Mouse (Mus musculus) heart, adult 2 months (tissue): Measurements from ENCODE around the gene Dclk2. TPM values are rescaled to one million over a fixed set of nuclear protein-coding genes. Genes with fewer than 3 reads are reported as not detected.

Experiments used
- DNase-seq, 2 experiments: peaks; one replicate each; pipeline ENCODE4 v3.0.0; 2021
- H3K27ac ChIP-seq: fragments of 200-600 bp; 2 replicates; pipeline ENCODE4 v1.8.1; 2022
- H3K27me3 ChIP-seq: fragments of 200-500 bp; 2 replicates; pipeline ENCODE4 v1.6.1; 2012; ENCODE audit warnings: mild to moderate bottlenecking, low read length, inconsistent platforms, mixed read lengths; ENCODE audit not compliant: control insufficient read depth, insufficient read depth
- H3K36me3 ChIP-seq: fragments of 200-500 bp; 2 replicates; pipeline ENCODE4 v1.6.1; 2012; ENCODE audit warnings: low read length, inconsistent platforms; ENCODE audit not compliant: control insufficient read depth, insufficient read depth
- H3K4me1 ChIP-seq: fragments of 200-500 bp; 2 replicates; pipeline ENCODE4 v1.6.1; 2011; ENCODE audit warnings: low read length; ENCODE audit not compliant: control insufficient read depth, insufficient read depth
- H3K4me3 ChIP-seq: fragments of 200-600 bp; 2 replicates; pipeline ENCODE4 v1.8.1; 2022
- H3K79me2 ChIP-seq: fragments of 200-500 bp; replicated peaks from 2 replicates; pipeline ENCODE4 v1.6.1; 2012; ENCODE audit warnings: mild to moderate bottlenecking, inconsistent platforms, low read length, moderate library complexity, mixed read lengths; ENCODE audit not compliant: control insufficient read depth, insufficient read depth
- H3K9ac ChIP-seq: fragments of 200-500 bp; 2 replicates; pipeline ENCODE4 v1.6.1; 2012; ENCODE audit warnings: low read depth, mild to moderate bottlenecking, control low read depth, inconsistent platforms, low read length, mixed read lengths
- CTCF ChIP-seq: fragments of 200-600 bp; IDR thresholded peaks from 2 replicates; pipeline ENCODE4 v1.8.1; 2022; ENCODE audit warnings: antibody characterized with exemption, mild to moderate bottlenecking, moderate library complexity
- EP300 ChIP-seq: fragments of 200-500 bp; IDR thresholded peaks from 2 replicates; pipeline ENCODE4 v1.6.1; 2011; ENCODE audit warnings: low read depth, low read length, control low read depth; ENCODE audit not compliant: insufficient read depth
- POLR2A ChIP-seq: fragments of 200-500 bp; IDR thresholded peaks from 2 replicates; pipeline ENCODE4 v1.6.1; 2011; ENCODE audit warnings: mild to moderate bottlenecking, low read depth, low read length, control low read depth; ENCODE audit not compliant: insufficient read depth
- WGBS: fragments of 180-500 bp; shearing (Covaris S2); methylation state at CpG from one replicate; pipeline ENCODE4 v1.1.7; 2018; 5-methylcytosine and 5-hydroxymethylcytosine counted together
- intact Hi-C: fragments of 180-260 bp; cut with DNase I; formaldehyde crosslinking; loops from one replicate; pipeline ENCODE4 v1.15.1; 2025
- polyA plus RNA-seq: library from polyadenylated mRNA; depleted of rRNA; stranded (reverse); fragments of >200 nt; gene quantifications from 2 replicates; pipeline ENCODE4 v1.2.3, GENCODE M21; 2012
- total RNA-seq, 2 experiments: library from RNA; stranded (reverse); gene quantifications; 2 replicates each; pipeline ENCODE4 v1.2.3; 2021

Dclk2 gene
- total and polyA plus RNA-seq, 3 experiments = 1.1 to 2.6 (median 1.5) TPM

- no peak overlapping the region for H3K4me3 ChIP-seq
- DNase-seq = no peak
- H3K36me3 ChIP-seq = no peaks in the 10 kb centered on the region
- no peak overlapping the region for H3K9ac ChIP-seq
- peaks cover 2% of the 10 kb centered on the region for H3K4me1 ChIP-seq
- TF ChIP-seq EP300 = no peak
- TF ChIP-seq POLR2A = no peak
- TF ChIP-seq CTCF = no peak
- H3K27ac ChIP-seq = peak overlapping the region; percentile 28
- intact Hi-C loops = loop anchor here (5.0 kb wide), 1 partner anchor 76 kb away; the partner anchor contains the start of gene Dclk2
- H3K27me3 ChIP-seq = no peaks in the 10 kb centered on the region
- 61% methylated on average over 4 of the region's 4 CpGs for WGBS
- H3K79me2 ChIP-seq = no peaks in the 10 kb centered on the region
Measured at GRCm38 (mm10) chr3:86846036-86846435, 74.6 kb downstream of the Dclk2 start.

- intact Hi-C loops = loop anchor here (5.0 kb wide), 1 partner anchor 77 kb away; the partner anchor contains the start of gene Dclk2
Measured at GRCm38 (mm10) chr3:86845578-86845977, 75.1 kb downstream of the Dclk2 start.

GRCm38 (mm10) chr3:86844804-86845481 is 75.7 kb downstream of the Dclk2 start:
- TF ChIP-seq EP300 (no peak), CTCF (no peak), POLR2A (no peak)
- Histone ChIP-seq H3K79me2 (no peaks in the 10 kb centered on the region), H3K4me3 (no peak overlapping the region), H3K27me3 (no peaks in the 10 kb centered on the region), H3K36me3 (no peaks in the 10 kb centered on the region), H3K4me1 (peaks cover 2% of the 10 kb centered on the region), H3K27ac (peak overlapping the region; percentile 33; the same call in 1 of the 2 replicates), H3K9ac (no peak overlapping the region)
- DNase-seq = no peak
- 23% methylated on average over 8 of the region's 8 CpGs for WGBS
- intact Hi-C loops = loop anchor here (5.0 kb wide), 1 partner anchor 77 kb away; the partner anchor contains the start of gene Dclk2

More at GRCm38 (mm10) chr3:86845578-86845977, 75.1 kb downstream of the Dclk2 start:
- Histone ChIP-seq H3K9ac (no peak overlapping the region), H3K36me3 (no peaks in the 10 kb centered on the region), H3K79me2 (no peaks in the 10 kb centered on the region), H3K27me3 (no peaks in the 10 kb centered on the region), H3K27ac (peak overlapping the region; percentile 33), H3K4me1 (peaks cover 2% of the 10 kb centered on the region), H3K4me3 (no peak overlapping the region)
- DNase-seq = peak in 1 of 2 experiments; percentile 9
- TF ChIP-seq CTCF (no peak), EP300 (no peak), POLR2A (no peak)
- WGBS = 85% methylated on average over 1 of the region's 1 CpGs

- Histone ChIP-seq H3K4me3 (no peak overlapping the region), H3K4me1 (peaks cover 2% of the 10 kb centered on the region), H3K27me3 (no peaks in the 10 kb centered on the region), H3K36me3 (no peaks in the 10 kb centered on the region), H3K27ac (no peak overlapping the region), H3K79me2 (no peaks in the 10 kb centered on the region), H3K9ac (no peak overlapping the region)
- intact Hi-C loops = no loop called here
- no peak for TF ChIP-seq POLR2A
- no peak for TF ChIP-seq CTCF
- TF ChIP-seq EP300 = no peak
- DNase-seq = no peak
- 90% methylated on average over 2 of the region's 2 CpGs for WGBS
Measured at GRCm38 (mm10) chr3:86842461-86842860, 78.2 kb downstream of the Dclk2 start.

- 65% methylated on average over 3 of the region's 3 CpGs for WGBS
- intact Hi-C loops = loop anchor here (5.0 kb wide), 1 partner anchor 138 kb away; no protein-coding TSS in a partner anchor
- Histone ChIP-seq H3K4me1 (no peaks in the 10 kb centered on the region), H3K4me3 (no peak overlapping the region), H3K27me3 (no peaks in the 10 kb centered on the region), H3K36me3 (no peaks in the 10 kb centered on the region), H3K9ac (no peak overlapping the region), H3K27ac (no peak overlapping the region), H3K79me2 (no peaks in the 10 kb centered on the region)
- TF ChIP-seq EP300 (no peak), CTCF (no peak)
- no peak for DNase-seq
Measured at GRCm38 (mm10) chr3:86839606-86840005, 81.0 kb downstream of the Dclk2 start.

- WGBS = 43% methylated on average over 5 of the region's 5 CpGs
- H3K79me2 ChIP-seq = no peaks in the 10 kb centered on the region
- no peak overlapping the region for H3K9ac ChIP-seq
- H3K27ac ChIP-seq = no peak overlapping the region
- no peaks in the 10 kb centered on the region for H3K36me3 ChIP-seq
- no peak overlapping the region for H3K4me3 ChIP-seq
- TF ChIP-seq POLR2A = no peak
- TF ChIP-seq EP300 = no peak
- TF ChIP-seq CTCF = no peak
- intact Hi-C loops = loop anchor here (5.0 kb wide), 1 partner anchor 140 kb away; no protein-coding TSS in a partner anchor
- H3K27me3 ChIP-seq = no peaks in the 10 kb centered on the region
- no peaks in the 10 kb centered on the region for H3K4me1 ChIP-seq
- no peak for DNase-seq
Measured at GRCm38 (mm10) chr3:86837386-86837785, 83.3 kb downstream of the Dclk2 start.
